Mouse (Mus musculus): ENCODE data around the gene E130114P18Rik. TPM values are rescaled to one million over a fixed set of nuclear protein-coding genes. Genes with fewer than 3 reads are reported as not detected.

Gene E130114P18Rik
- total RNA-seq, 2 experiments from 2014 or later: not detected

DNA sequence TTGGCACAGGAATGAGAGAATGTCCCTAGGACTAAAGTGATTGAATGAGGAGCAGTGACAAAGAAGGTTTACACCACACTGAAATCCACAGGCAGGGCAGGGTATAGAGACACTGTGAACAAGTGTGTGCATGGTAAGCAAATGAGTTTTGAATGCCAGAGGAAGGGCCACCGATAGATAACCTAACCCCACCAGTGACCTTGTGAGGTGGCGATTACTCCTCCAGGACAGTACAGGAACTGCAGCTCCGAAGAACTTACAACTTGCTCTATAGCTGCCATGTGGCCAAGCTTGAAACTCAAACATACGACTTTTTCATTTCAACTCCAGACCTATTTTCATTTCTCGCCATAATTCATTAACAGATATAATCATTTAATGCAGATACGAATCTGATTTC is 114.0 kb downstream of the E130114P18Rik start:
- ATAC-seq (ENCODE audit: poor library complexity, severe bottlenecking): no peak

GRCm38 (mm10) chr4:97662841-97663240 is 115.0 kb downstream of the E130114P18Rik start:
- ATAC-seq (ENCODE audit: poor library complexity, severe bottlenecking): no peak

- ATAC-seq (ENCODE audit: poor library complexity, severe bottlenecking): no peak
These were observed 116.1 kb downstream of the E130114P18Rik start for GRCm38 (mm10) chr4:97661611-97662273.

- peak; percentile 21 for ATAC-seq (ENCODE audit: poor library complexity, severe bottlenecking)
These were observed 120.3 kb downstream of the E130114P18Rik start for GRCm38 (mm10) chr4:97657586-97657985.

- ATAC-seq (ENCODE audit: poor library complexity, severe bottlenecking): no peak
These were observed 128.3 kb downstream of the E130114P18Rik start for GRCm38 (mm10) chr4:97649626-97650015.

- no peak for ATAC-seq (ENCODE audit: poor library complexity, severe bottlenecking)
These were observed 128.9 kb downstream of the E130114P18Rik start for GRCm38 (mm10) chr4:97648825-97649625.

GRCm38 (mm10) chr4:97648436-97648707 is 129.5 kb downstream of the E130114P18Rik start:
- no peak for ATAC-seq (ENCODE audit: poor library complexity, severe bottlenecking)

DNA sequence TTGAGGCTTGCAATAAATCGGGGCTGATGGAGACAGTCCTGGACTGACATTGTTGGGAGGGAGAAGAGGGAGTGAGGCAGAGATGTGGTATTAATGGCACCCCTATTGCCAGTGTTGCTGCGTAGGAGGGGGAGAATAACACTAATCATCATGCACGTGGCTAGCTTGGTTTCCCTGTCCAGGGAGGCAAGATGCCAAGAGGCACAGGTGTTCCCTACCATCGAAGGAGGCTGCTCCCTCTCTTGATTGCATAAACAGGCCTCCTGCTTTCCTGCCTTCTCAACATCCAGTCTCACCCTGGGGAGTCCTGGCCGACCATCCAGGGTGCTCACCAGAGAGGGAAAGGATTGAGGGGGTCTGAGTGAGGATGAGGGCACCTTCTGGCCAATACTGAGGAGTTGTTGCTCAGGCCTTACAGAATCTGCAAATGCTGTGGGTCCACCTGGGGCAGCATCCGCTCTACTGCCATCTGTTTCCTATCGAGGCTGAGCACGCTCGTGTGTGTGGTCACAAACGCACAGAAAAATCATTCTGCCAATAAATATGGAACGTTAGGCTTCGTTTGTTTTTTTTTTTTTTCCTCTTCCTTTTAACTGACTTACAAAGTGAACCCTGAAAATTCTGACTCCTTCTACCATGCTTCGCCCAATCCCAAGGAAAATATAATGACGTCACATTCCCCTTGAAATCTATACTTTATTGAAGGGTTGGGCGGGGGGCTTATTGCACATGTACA is 130.0 kb downstream of the E130114P18Rik start:
- ATAC-seq (ENCODE audit: poor library complexity, severe bottlenecking): no peak

DNA sequence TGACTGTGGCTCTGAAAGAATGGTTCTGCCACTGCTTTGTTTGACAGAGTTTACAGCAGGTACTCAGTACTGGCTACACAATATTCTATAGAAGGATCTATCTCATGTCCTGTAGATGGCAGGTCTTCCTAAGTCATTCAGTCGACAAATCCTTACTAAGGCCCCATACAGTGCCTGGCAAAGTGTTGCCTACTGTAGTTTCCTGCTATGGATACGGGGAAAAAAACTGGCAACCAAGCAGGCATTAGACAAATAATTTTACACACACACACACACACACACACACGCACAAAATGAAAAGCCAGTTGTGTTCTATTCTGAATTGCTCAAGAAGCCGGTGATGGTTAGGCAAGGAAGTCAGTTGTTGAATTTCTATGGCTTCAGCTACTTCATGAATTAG is 130.6 kb downstream of the E130114P18Rik start:
- no peak for ATAC-seq (ENCODE audit: poor library complexity, severe bottlenecking)

DNA sequence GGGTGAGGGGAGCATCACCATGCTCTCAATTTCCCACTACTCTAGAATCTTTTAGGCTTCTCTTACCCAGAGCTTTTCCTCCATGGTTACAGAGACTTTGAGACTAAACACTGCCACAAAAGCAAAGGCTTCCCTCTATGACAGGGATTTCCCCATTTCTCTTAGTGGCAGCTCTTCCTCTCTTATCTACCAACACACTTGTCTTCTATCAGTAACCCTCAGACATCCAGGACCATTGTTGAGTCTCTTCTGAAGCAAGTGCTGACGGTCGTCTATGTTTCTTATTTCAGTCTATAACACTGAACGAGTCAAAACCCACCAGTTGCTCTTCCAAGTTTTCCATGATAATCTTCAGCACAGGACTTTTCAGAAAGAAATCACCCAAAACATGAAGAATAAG is 137.5 kb downstream of the E130114P18Rik start:
- ATAC-seq (ENCODE audit: poor library complexity, severe bottlenecking): no peak

- no peak for ATAC-seq (ENCODE audit: poor library complexity, severe bottlenecking)
These were observed 141.3 kb downstream of the E130114P18Rik start for GRCm38 (mm10) chr4:97636569-97636968.

- ATAC-seq (ENCODE audit: poor library complexity, severe bottlenecking): no peak
These were observed 142.1 kb downstream of the E130114P18Rik start for GRCm38 (mm10) chr4:97635757-97636292.

DNA sequence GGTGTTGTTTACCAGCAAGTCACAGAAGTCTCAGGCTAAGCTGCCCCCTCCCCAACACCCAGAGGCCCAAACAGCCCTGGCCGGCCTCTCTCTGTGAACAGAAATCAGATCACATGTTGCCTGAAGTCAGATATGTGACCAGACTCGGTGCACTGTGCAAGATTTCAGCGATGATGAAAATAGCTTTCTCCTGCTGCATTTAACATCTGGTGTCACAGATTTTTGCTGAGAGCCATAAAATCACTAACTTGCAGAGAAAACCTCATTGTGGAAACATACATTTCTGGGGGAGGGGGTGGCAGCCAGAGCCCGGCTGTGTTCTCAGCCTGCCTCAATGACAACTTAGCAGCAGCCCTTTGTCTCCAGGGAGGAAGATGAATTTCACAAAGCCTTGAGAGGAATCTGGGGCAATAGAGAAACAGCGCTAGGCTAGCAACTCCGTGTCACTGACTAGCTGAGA is 142.6 kb downstream of the E130114P18Rik start:
- ATAC-seq (ENCODE audit: poor library complexity, severe bottlenecking): no peak

DNA sequence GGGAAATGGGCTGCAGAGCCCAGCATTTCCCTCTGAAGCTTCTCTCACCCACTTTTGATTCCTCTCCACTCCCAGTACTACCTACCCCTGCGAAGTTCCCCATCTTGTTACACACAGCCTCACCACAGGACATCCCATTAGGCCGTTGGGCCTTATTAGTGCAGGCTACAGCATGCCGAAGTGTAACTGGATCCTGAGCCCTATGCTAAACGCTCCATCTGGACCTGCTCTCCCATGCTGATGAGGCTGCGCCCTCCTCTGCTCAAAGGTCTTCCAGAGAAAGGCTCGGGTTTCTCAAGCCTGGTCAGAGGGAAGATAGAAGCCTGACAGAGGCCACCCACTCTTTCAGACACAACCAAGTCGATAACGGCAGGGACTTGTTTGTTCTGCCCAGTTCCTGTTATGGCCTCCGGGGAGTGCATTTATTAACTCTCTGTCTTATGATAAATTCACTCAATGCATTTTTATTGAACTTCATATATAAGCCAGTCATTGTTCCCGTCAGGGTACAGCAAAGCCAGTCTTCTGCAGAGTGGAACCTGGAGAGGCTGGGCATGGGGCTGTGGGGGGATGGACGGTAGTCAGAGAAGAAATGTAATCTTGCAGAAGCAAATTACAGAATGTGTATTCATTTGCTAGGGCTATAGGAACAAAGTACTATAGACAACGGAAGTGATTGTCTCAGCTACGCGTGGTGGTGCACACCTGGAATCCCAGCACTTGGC is 148.8 kb downstream of the E130114P18Rik start:
- ATAC-seq (ENCODE audit: poor library complexity, severe bottlenecking): no peak

DNA sequence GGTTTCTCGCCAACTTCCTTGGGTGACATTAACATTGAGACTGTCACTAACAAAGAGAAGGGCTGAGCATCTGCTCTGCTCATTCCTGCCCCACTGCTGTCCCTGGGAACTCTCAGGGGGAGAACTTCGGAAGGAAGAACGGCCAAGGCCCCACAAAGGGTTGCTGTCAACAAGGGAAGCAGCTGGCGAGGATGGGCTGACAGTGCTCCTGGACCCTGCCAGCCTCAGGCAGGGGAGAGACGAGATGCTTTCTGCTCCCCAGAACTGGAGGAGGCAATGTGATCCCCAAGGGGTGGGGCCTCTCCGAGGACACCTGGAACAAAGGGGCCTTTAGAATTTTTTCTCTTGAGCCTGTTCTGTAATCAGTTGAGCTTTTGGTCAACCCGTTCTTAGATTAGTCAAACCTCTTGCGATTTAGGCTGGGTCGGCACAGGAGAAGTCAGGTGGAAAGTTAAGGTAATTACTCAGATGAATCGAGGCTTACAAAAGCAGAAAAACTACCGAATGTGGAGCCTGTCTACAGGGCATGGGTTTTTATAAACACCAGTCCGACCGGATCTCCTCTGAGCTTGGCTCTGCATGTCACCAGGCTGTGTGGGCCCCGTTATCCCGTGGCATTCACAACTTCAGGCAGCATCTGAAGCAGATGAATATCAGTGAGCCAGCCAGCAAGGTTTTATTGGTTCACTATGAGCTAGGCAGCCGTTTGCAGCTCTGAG is 151.7 kb downstream of the E130114P18Rik start:
- no peak for ATAC-seq (ENCODE audit: poor library complexity, severe bottlenecking)

GRCm38 (mm10) chr4:97623165-97623564 is 154.7 kb downstream of the E130114P18Rik start:
- ATAC-seq (ENCODE audit: poor library complexity, severe bottlenecking): no peak

- ATAC-seq (ENCODE audit: poor library complexity, severe bottlenecking): no peak
These were observed 156.1 kb downstream of the E130114P18Rik start for GRCm38 (mm10) chr4:97621731-97622130.

- ATAC-seq (ENCODE audit: poor library complexity, severe bottlenecking): no peak
These were observed 157.5 kb downstream of the E130114P18Rik start for GRCm38 (mm10) chr4:97620409-97620808.

DNA sequence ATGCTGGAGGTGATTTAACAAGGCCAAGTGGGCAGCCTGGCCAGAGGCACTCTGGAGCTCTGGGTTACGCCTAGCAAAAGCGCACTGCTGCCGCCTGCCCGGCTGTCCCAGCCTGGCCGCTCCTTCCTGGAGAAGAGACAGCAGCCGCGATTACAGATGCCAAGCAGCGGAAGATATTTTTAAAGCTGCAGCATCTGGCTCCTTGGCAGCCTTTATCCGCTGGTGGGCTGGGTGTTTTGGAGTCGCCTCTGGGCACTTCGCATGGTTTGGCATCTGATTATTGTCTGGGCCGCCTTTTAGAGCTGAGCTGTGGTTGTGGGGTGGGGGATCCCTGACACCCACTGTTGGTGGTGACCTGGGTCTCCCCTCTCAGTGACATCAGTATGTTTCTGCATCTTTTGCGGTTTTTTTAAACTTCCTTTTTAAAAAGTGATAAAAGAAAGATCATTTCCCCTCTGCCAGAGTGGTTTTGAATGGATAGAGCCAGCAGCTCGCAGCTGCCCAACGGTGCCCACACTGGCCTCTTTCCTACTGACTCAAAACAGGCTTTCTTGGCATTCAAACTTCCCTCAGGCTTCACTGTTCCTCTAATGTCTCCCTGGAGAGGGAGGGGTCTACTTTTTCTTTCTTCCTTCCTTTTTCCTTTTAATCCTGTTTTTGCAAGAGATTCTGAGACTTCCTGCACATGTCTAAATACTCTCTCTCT is 159.1 kb downstream of the E130114P18Rik start:
- ATAC-seq (ENCODE audit: poor library complexity, severe bottlenecking): peak; percentile 67
